8 mouse cellular contexts compared by ENCODE assay signal in genomic region chr1:87766233-87766632, GRCm38 (mm10). TPM values are rescaled to one million over a fixed set of nuclear protein-coding genes. Genes with fewer than 3 reads are reported as not detected.
DNase-seq lines count a peak whose midpoint lies in the region; ATAC-seq and TF ChIP-seq lines count a peak whose summit lies in the region.

No protein-coding gene starts in this region.

- DNase-seq in gastrocnemius, adult 2 months: no peak
- DNase-seq in gastrocnemius, adult 8-10 months (ENCODE audit: low spot score in 2 of 2): no peak
- DNase-seq in A20 (ENCODE audit: low read depth, low spot score): peak; percentile 81
- DNase-seq in liver, postnatal 0 days: peak; percentile 49
- DNase-seq in stomach, postnatal 0 days (ENCODE audit: low spot score): peak; percentile 40
- DNase-seq in left cerebral cortex, postnatal 36 days (ENCODE audit: low spot score in 2 of 2): no peak
- DNase-seq in frontal cortex, postnatal 10 days (ENCODE audit: low spot score in 2 of 2): no peak

- no peak overlapping the region for H3K9ac ChIP-seq in liver, postnatal 0 days (replicated peaks)
- no peak overlapping the region for H3K9ac ChIP-seq in stomach, postnatal 0 days (ENCODE audit: low read length)

- peaks cover 87% of the 10 kb centered on the region for H3K36me3 ChIP-seq in liver, postnatal 0 days (replicated peaks; ENCODE audit: insufficient read depth, low read length)
- H3K36me3 ChIP-seq in stomach, postnatal 0 days (ENCODE audit: control insufficient read depth, insufficient read depth, low read length): peaks cover 45% of the 10 kb centered on the region

- peak; percentile 73 for TF ChIP-seq CTCF in gastrocnemius, adult 2 months (IDR thresholded peaks at IDR 0.05)
- TF ChIP-seq CTCF in liver, postnatal 0 days (IDR thresholded peaks at IDR 0.05; ENCODE audit: low read depth): peak; percentile 90
- TF ChIP-seq CTCF in stomach, postnatal 0 days (IDR thresholded peaks at IDR 0.05; ENCODE audit: low read depth): peak; percentile 80

- no peaks in the 10 kb centered on the region for H3K27me3 ChIP-seq in liver, postnatal 0 days (ENCODE audit: insufficient read depth, low read length)
- no peaks in the 10 kb centered on the region for H3K27me3 ChIP-seq in stomach, postnatal 0 days (ENCODE audit: control insufficient read depth, insufficient read depth, low read length)

- H3K4me3 ChIP-seq in gastrocnemius, adult 2 months: no peak overlapping the region
- H3K4me3 ChIP-seq in liver, postnatal 0 days (ENCODE audit: low read depth, low read length): no peak overlapping the region
- H3K4me3 ChIP-seq in stomach, postnatal 0 days (ENCODE audit: low read depth, low read length): no peak overlapping the region

- 90% methylated on average over 3 of the region's 3 CpGs for WGBS in liver, postnatal 0 days (ENCODE audit: insufficient replicate concordance)
- 85% methylated on average over 3 of the region's 3 CpGs for WGBS in stomach, postnatal 0 days

- peak; percentile 40 for ATAC-seq in activated CD4-positive, CD25-positive, alpha-beta regulatory T cell, adult 4 months
- peak; percentile 26; the same call in 1 of the 2 replicates for ATAC-seq in liver, postnatal 0 days
- no peak for ATAC-seq in stomach, postnatal 0 days (ENCODE audit: low FRiP score, low TSS enrichment)

- H3K4me2 ChIP-seq in liver, postnatal 0 days (ENCODE audit: low read depth, low read length): no peak overlapping the region
- no peak overlapping the region for H3K4me2 ChIP-seq in stomach, postnatal 0 days (replicated peaks; ENCODE audit: low read depth)

- H3K4me1 ChIP-seq in liver, postnatal 0 days (ENCODE audit: insufficient read depth): peaks cover 20% of the 10 kb centered on the region
- no peaks in the 10 kb centered on the region for H3K4me1 ChIP-seq in stomach, postnatal 0 days (replicated peaks; ENCODE audit: control insufficient read depth, insufficient read depth)

- no peaks in the 10 kb centered on the region for H3K9me3 ChIP-seq in liver, postnatal 0 days (ENCODE audit: low read length)
- no peaks in the 10 kb centered on the region for H3K9me3 ChIP-seq in stomach, postnatal 0 days (ENCODE audit: control insufficient read depth, low read length)

- no peak for TF ChIP-seq EP300 in liver, postnatal 0 days (IDR thresholded peaks at IDR 0.05; ENCODE audit: low read depth)
- TF ChIP-seq EP300 in stomach, postnatal 0 days (optimal IDR thresholded peaks at IDR 0.05): no peak

- intact Hi-C loops in gastrocnemius, adult 2 months (cut with DNase I): loop anchor here (5.0 kb wide), 1 partner anchor 156 kb away; no protein-coding TSS in a partner anchor
- intact Hi-C loops in left cerebral cortex, postnatal 36 days (cut with DNase I): loop anchor here (5.0 kb wide), 1 partner anchor 156 kb away; no protein-coding TSS in a partner anchor

- H3K27ac ChIP-seq in gastrocnemius, adult 2 months: no peak overlapping the region
- no peak overlapping the region for H3K27ac ChIP-seq in liver, postnatal 0 days (ENCODE audit: low read depth)
- no peak overlapping the region for H3K27ac ChIP-seq in stomach, postnatal 0 days (replicated peaks)

RNA-seq across cellular contexts. Expression of gene Atg16l1, which starts 10.6 kb away (rescaled TPM):
- total RNA-seq in gastrocnemius, adult 2 months (2021): 10 to 100 TPM; 16.3 to 18.7 TPM
- 10 to 100 TPM; 14.4 to 18.5 (median 16.4) TPM for total RNA-seq in gastrocnemius, adult 8-10 months (2022)
- polyA plus RNA-seq in activated CD4-positive, CD25-positive, alpha-beta regulatory T cell, adult 4 months (2017; shearing (Covaris generic)): 10 to 100 TPM; 14.7 to 18.7 TPM
- polyA plus RNA-seq in liver, postnatal 0 days (2015; fragmentation: Nextera tagmentation; extraction: Ambion mirVana): 15.4 and 18.6 TPM in 2 replicates
- 14.6 and 15.7 TPM in 2 replicates for polyA plus RNA-seq in stomach, postnatal 0 days (2015; fragmentation: Nextera tagmentation; extraction: Ambion mirVana)
- 10 to 100 TPM; 56.6 to 77.5 TPM for total RNA-seq in left cerebral cortex, postnatal 36 days (2021)

RNA-seq across cellular contexts. Expression of gene Sag, which starts 37.2 kb away (rescaled TPM):
- under 1 TPM; 0.17 to 0.23 TPM for total RNA-seq in gastrocnemius, adult 2 months (2021)
- under 1 TPM in 1 of 4 experiments, not detected in 3; 0.16 TPM for total RNA-seq in gastrocnemius, adult 8-10 months (2022)
- 1 to 10 TPM; 2.7 to 5.4 TPM for polyA plus RNA-seq in activated CD4-positive, CD25-positive, alpha-beta regulatory T cell, adult 4 months (2017; shearing (Covaris generic))
- polyA plus RNA-seq in liver, postnatal 0 days (2015; fragmentation: Nextera tagmentation; extraction: Ambion mirVana): 0.17 and 0.42 TPM in 2 replicates
- polyA plus RNA-seq in stomach, postnatal 0 days (2015; fragmentation: Nextera tagmentation; extraction: Ambion mirVana): 0.53 and 0.57 TPM in 2 replicates
- total RNA-seq in left cerebral cortex, postnatal 36 days (2021): 1 to 10 TPM; 2.0 to 3.7 TPM

Comparison
In these comparisons a context has a peak if more than half of its experiments do, and no peak if none do; other contexts are left out.
1. DNase-seq: peak in A20 (single experiment), liver, postnatal 0 days (single experiment) and stomach, postnatal 0 days (single experiment); none in gastrocnemius, adult 2 months (single experiment), gastrocnemius, adult 8-10 months (0 of 2), left cerebral cortex, postnatal 36 days (0 of 2) and frontal cortex, postnatal 10 days (0 of 2).
2. Peak in every context shown above with its lines, with median percentiles within 50 percentile points of each other: CTCF ChIP-seq.